Mouse (Mus musculus): ENCODE results near the gene Ccdc47. TPM values are rescaled to one million over a fixed set of nuclear protein-coding genes. Genes with fewer than 3 reads are reported as not detected.

Ccdc47 gene
- 68.3 and 83.3 TPM in 2 replicates for polyA plus RNA-seq (2012; rRNA removed)

- Histone ChIP-seq H3K4me3 (ENCODE audit: insufficient read depth, low read length) (peak within 1 kb of the TSS; percentile 68), H3K27ac (ENCODE audit: insufficient read depth, low read length) (peak within 1 kb of the TSS; percentile 76), H3K4me1 (ENCODE audit: control insufficient read depth, insufficient read depth, low read length) (peaks cover 1% of the 10 kb centered on the region; the same call in 1 of the 2 replicates)
- TF ChIP-seq POLR2A (IDR thresholded peaks at IDR 0.05; ENCODE audit: extremely low read depth, insufficient read depth, low read length) (peak; percentile 73), CTCF (IDR thresholded peaks at IDR 0.05; ENCODE audit: extremely low read depth, insufficient read depth, low read length) (no peak)
Observed at GRCm38 (mm10) chr11:106215927-106216729, at the start of gene Ccdc47. Gene Ccdc47 (minus strand): TSS chr11:106216344.

GRCm38 (mm10) chr11:106265570-106265969 is 49.4 kb upstream of the Ccdc47 start:
- Histone ChIP-seq H3K4me3 (ENCODE audit: insufficient read depth, low read length) (no peak overlapping the region), H3K27ac (ENCODE audit: insufficient read depth, low read length) (no peak overlapping the region), H3K4me1 (ENCODE audit: control insufficient read depth, insufficient read depth, low read length) (peaks cover 3% of the 10 kb centered on the region)
- TF ChIP-seq POLR2A (IDR thresholded peaks at IDR 0.05; ENCODE audit: extremely low read depth, insufficient read depth, low read length) (no peak), CTCF (IDR thresholded peaks at IDR 0.05; ENCODE audit: extremely low read depth, insufficient read depth, low read length) (no peak)

GRCm38 (mm10) chr11:106264988-106265387 is 48.8 kb upstream of the Ccdc47 start:
- Histone ChIP-seq H3K4me3 (ENCODE audit: insufficient read depth, low read length) (no peak overlapping the region), H3K4me1 (ENCODE audit: control insufficient read depth, insufficient read depth, low read length) (peaks cover 3% of the 10 kb centered on the region), H3K27ac (ENCODE audit: insufficient read depth, low read length) (no peak overlapping the region)
- TF ChIP-seq CTCF (IDR thresholded peaks at IDR 0.05; ENCODE audit: extremely low read depth, insufficient read depth, low read length) (no peak), POLR2A (IDR thresholded peaks at IDR 0.05; ENCODE audit: extremely low read depth, insufficient read depth, low read length) (no peak)

- Histone ChIP-seq H3K27ac (ENCODE audit: insufficient read depth, low read length) (no peak overlapping the region), H3K4me1 (ENCODE audit: control insufficient read depth, insufficient read depth, low read length) (peaks cover 3% of the 10 kb centered on the region), H3K4me3 (ENCODE audit: insufficient read depth, low read length) (no peak overlapping the region)
- TF ChIP-seq POLR2A (IDR thresholded peaks at IDR 0.05; ENCODE audit: extremely low read depth, insufficient read depth, low read length) (no peak), CTCF (IDR thresholded peaks at IDR 0.05; ENCODE audit: extremely low read depth, insufficient read depth, low read length) (no peak)
Observed at GRCm38 (mm10) chr11:106263963-106264362, 47.8 kb upstream of the Ccdc47 start.

GRCm38 (mm10) chr11:106260826-106261450 is 44.8 kb upstream of the Ccdc47 start:
- Histone ChIP-seq H3K4me1 (ENCODE audit: control insufficient read depth, insufficient read depth, low read length) (peaks cover 3% of the 10 kb centered on the region; the same call in 1 of the 2 replicates), H3K27ac (ENCODE audit: insufficient read depth, low read length) (no peak overlapping the region), H3K4me3 (ENCODE audit: insufficient read depth, low read length) (no peak overlapping the region)
- TF ChIP-seq CTCF (IDR thresholded peaks at IDR 0.05; ENCODE audit: extremely low read depth, insufficient read depth, low read length) = no peak
- TF ChIP-seq POLR2A (IDR thresholded peaks at IDR 0.05; ENCODE audit: extremely low read depth, insufficient read depth, low read length) = no peak

- Histone ChIP-seq H3K4me1 (ENCODE audit: control insufficient read depth, insufficient read depth, low read length) (peaks cover 5% of the 10 kb centered on the region; the same call in 1 of the 2 replicates), H3K4me3 (ENCODE audit: insufficient read depth, low read length) (peak overlapping the region; percentile 91), H3K27ac (ENCODE audit: insufficient read depth, low read length) (no peak overlapping the region)
- TF ChIP-seq POLR2A (IDR thresholded peaks at IDR 0.05; ENCODE audit: extremely low read depth, insufficient read depth, low read length) = no peak
- no peak for TF ChIP-seq CTCF (IDR thresholded peaks at IDR 0.05; ENCODE audit: extremely low read depth, insufficient read depth, low read length)
Observed at GRCm38 (mm10) chr11:106256775-106257174, 40.6 kb upstream of the Ccdc47 start.

- peak within 1 kb of the TSS; percentile 91 for H3K4me3 ChIP-seq (ENCODE audit: insufficient read depth, low read length)
- peaks cover 5% of the 10 kb centered on the region; the same call in 1 of the 2 replicates for H3K4me1 ChIP-seq (ENCODE audit: control insufficient read depth, insufficient read depth, low read length)
- peak within 1 kb of the TSS; percentile 77 for H3K27ac ChIP-seq (ENCODE audit: insufficient read depth, low read length)
- no peak for TF ChIP-seq CTCF (IDR thresholded peaks at IDR 0.05; ENCODE audit: extremely low read depth, insufficient read depth, low read length)
- peak; percentile 88 for TF ChIP-seq POLR2A (IDR thresholded peaks at IDR 0.05; ENCODE audit: extremely low read depth, insufficient read depth, low read length)
Observed at GRCm38 (mm10) chr11:106255685-106256451, 39.7 kb upstream of the Ccdc47 start, which contains the start of the genes Ftsj3 and Psmc5. Gene Ftsj3 (minus strand): TSS chr11:106256079. Gene Psmc5 (plus strand): TSS chr11:106256154.

GRCm38 (mm10) chr11:106255174-106255573 is 39.0 kb upstream of the Ccdc47 start:
- Histone ChIP-seq H3K27ac (ENCODE audit: insufficient read depth, low read length) (no peak overlapping the region), H3K4me3 (ENCODE audit: insufficient read depth, low read length) (peak overlapping the region; percentile 91), H3K4me1 (ENCODE audit: control insufficient read depth, insufficient read depth, low read length) (peaks cover 3% of the 10 kb centered on the region; the same call in 1 of the 2 replicates)
- TF ChIP-seq CTCF (IDR thresholded peaks at IDR 0.05; ENCODE audit: extremely low read depth, insufficient read depth, low read length) (no peak), POLR2A (IDR thresholded peaks at IDR 0.05; ENCODE audit: extremely low read depth, insufficient read depth, low read length) (no peak)

- H3K4me1 ChIP-seq (ENCODE audit: control insufficient read depth, insufficient read depth, low read length) = peaks cover 3% of the 10 kb centered on the region; the same call in 1 of the 2 replicates
- H3K27ac ChIP-seq (ENCODE audit: insufficient read depth, low read length) = no peak overlapping the region
- no peak for TF ChIP-seq POLR2A (IDR thresholded peaks at IDR 0.05; ENCODE audit: extremely low read depth, insufficient read depth, low read length)
- TF ChIP-seq CTCF (IDR thresholded peaks at IDR 0.05; ENCODE audit: extremely low read depth, insufficient read depth, low read length) = no peak
- peak overlapping the region; percentile 91; the same call in 1 of the 2 replicates for H3K4me3 ChIP-seq (ENCODE audit: insufficient read depth, low read length)
Observed at GRCm38 (mm10) chr11:106254767-106255166, 38.6 kb upstream of the Ccdc47 start.
